Mouse (Mus musculus) gastrocnemius, adult 2 months (tissue): ENCODE measurements around the gene Tcf15. TPM values are rescaled to one million over a fixed set of nuclear protein-coding genes. Genes with fewer than 3 reads are reported as not detected.

Experiments
- DNase-seq: peaks from one replicate; pipeline ENCODE4 v3.0.0; 2022
- H3K27ac ChIP-seq: fragments of 200-600 bp; 2 replicates; pipeline ENCODE4 v1.8.1; 2022; ENCODE audit warnings: mild to moderate bottlenecking
- H3K4me3 ChIP-seq: fragments of 200-600 bp; 2 replicates; pipeline ENCODE4 v1.8.1; 2022; ENCODE audit warnings: mild to moderate bottlenecking, moderate library complexity
- CTCF ChIP-seq: fragments of 200-600 bp; IDR thresholded peaks from 2 replicates; pipeline ENCODE4 v1.8.1; 2022; ENCODE audit warnings: antibody characterized with exemption, mild to moderate bottlenecking, moderate library complexity
- intact Hi-C: fragments of 180-260 bp; cut with DNase I; formaldehyde crosslinking; loops from one replicate; pipeline ENCODE4 v1.15.1; 2025
- total RNA-seq, 2 experiments: library from RNA; stranded (reverse); gene quantifications; 2 replicates each; pipeline ENCODE4 v1.2.3; 2021

Tcf15 gene
- total RNA-seq, 2 experiments from 2014 or later: 14.9 to 22.8 TPM

DNA sequence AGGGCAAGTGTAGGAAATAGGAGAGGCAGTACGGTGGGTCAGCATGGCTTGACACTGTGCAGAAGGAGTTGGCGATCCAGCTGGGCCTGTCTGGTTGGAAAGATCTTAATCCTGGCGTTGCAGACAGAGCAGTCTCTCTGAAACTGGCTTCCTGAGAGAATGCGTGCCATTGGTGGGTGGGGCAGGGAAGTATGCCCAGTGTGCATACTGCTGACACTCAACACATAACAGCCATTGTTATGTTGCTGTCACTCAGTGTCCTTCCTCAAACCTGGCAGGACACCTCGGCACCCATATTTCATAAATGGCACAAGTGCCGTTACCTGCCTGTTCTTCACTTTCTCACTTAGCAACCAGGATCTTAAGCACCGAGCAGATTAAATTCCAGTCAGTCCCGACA lies 10.7 kb upstream of the Tcf15 start:
- DNase-seq: no peak
- no peak overlapping the region for H3K4me3 ChIP-seq
- H3K27ac ChIP-seq: no peak overlapping the region
- TF ChIP-seq CTCF: no peak
- intact Hi-C loops: no loop called here

DNA sequence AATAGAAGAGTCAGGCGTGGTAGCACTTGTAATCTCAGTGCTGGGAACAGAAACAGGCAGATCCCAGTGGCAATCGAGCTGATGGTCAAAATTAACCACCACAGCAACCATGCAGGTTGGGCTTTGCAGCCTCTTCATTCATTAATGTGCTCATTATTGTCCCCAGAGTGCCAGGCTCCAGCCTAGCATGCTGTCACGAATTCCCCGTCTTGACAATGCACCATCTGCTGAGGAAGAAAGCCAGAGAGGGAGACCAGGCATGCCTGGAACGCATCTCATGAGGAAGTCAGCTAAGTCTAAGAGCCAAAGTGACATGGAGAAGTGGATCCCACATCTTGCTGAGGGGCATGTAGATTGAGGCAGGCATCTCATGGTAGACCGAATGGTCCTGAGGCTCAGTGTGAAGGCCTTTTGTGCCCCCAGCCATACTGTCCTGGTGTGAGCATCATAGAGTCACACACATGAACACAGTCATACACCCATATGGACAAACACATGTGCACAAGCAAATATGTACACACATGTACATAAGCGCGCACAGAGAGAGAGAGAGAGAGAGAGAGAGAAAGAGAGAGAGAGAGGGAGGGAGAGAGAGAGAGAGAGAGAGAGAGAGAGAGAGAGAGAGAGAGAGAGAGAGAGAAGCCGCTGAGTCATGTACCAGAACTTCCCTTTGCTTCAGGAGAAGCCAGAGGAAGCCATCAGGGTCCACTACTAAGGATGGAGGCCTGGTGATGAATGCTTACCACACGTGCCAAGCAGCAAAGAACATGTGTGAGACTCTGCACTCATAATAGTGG lies 4.0 kb upstream of the Tcf15 start:
- no peak overlapping the region for H3K4me3 ChIP-seq
- intact Hi-C loops: no loop called here
- no peak for DNase-seq
- no peak for TF ChIP-seq CTCF
- no peak overlapping the region for H3K27ac ChIP-seq

- intact Hi-C loops: loop anchor here (5.0 kb wide), 1 partner anchor 36 kb away; no protein-coding TSS in a partner anchor
- no peak for TF ChIP-seq CTCF
- Histone ChIP-seq H3K4me3 (no peak overlapping the region), H3K27ac (no peak overlapping the region)
- no peak for DNase-seq
Measured at GRCm38 (mm10) chr2:152140941-152141340, 2.4 kb upstream of the Tcf15 start.

DNA sequence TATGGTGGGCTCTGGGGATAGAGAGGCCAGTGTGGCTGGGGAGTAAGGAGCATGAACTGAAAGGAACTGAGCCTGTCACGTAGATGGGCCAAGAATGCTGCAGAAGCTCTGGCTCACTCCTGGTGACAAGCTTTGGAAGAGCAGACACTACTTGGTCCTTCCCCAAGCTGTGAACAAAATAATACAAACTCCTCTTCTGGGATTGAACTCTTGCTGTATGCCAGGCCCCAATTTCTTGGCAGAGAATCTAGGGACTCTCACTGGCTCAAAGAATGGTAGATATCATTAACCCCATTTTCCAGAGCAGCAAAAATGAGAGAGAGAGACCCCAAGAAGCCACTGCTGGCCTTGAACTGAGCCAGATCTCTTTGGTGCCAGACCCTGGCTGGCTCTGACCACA lies 1.9 kb upstream of the Tcf15 start:
- H3K27ac ChIP-seq: peak overlapping the region; percentile 79
- H3K4me3 ChIP-seq: peak overlapping the region; percentile 84
- intact Hi-C loops: loop anchor here (5.0 kb wide), 1 partner anchor 36 kb away; no protein-coding TSS in a partner anchor

GRCm38 (mm10) chr2:152142046-152142445 lies 1.3 kb upstream of the Tcf15 start:
- intact Hi-C loops: loop anchor here (5.0 kb wide), 1 partner anchor 35 kb away; no protein-coding TSS in a partner anchor
- no peak for TF ChIP-seq CTCF
- H3K27ac ChIP-seq: peak overlapping the region; percentile 79
- peak overlapping the region; percentile 84 for H3K4me3 ChIP-seq
- peak; percentile 42 for DNase-seq

More for the DNA sequence above, 1.9 kb upstream of the Tcf15 start:
- TF ChIP-seq CTCF: no peak
- DNase-seq: no peak

DNA sequence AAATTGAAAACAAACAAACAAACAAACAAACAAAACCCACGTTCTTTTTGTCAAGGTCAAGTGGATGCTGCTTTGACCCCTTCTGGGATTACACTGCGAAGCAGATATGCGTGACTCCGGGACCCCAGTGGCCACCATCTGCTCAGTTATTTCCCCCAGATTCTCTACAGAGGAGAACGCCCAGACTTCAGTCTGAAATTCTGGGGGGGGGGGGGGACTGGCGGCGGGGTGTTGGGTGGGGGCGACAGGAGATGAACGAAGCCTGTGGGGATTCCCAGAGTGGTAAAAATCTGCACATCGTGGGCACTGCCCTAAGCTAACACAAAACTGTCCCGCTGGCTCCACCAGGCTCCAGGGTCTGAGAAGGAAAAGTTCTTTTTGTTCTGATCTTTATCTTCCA lies 790 bp upstream of the Tcf15 start:
- no peak for DNase-seq
- no peak for TF ChIP-seq CTCF
- peak overlapping the region; percentile 79 for H3K27ac ChIP-seq
- intact Hi-C loops: loop anchor here (5.0 kb wide), 1 partner anchor 35 kb away; no protein-coding TSS in a partner anchor
- peak overlapping the region; percentile 84 for H3K4me3 ChIP-seq

- Histone ChIP-seq H3K27ac (peak overlapping the region; percentile 89), H3K4me3 (peak overlapping the region; percentile 84)
Measured at GRCm38 (mm10) chr2:152144158-152144450, 743 bp downstream of the Tcf15 start.

DNA sequence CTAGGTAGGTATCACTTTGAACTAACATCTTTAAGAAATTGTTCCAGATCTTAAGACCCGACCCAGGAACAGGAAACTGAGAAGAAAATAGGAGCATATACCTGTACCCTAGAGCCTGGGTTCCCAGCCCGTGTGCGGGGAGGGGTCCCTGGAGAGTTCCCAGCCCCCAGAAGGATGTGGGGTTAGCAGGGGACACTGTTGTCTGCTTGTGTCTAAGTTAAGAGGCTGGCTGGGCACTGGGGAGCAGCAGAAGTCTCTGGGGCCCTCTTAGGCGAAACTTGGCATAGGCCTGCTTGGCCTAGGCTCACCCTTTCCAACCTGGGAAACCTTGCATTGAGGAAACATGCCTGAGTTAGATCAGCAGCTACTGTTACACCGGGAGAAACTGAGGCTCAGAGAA lies 1.1 kb downstream of the Tcf15 start:
- TF ChIP-seq CTCF: no peak
- Histone ChIP-seq H3K4me3 (peak overlapping the region; percentile 84), H3K27ac (peak overlapping the region; percentile 89)
- DNase-seq: no peak
- intact Hi-C loops: loop anchor here (5.0 kb wide), 1 partner anchor 33 kb away; no protein-coding TSS in a partner anchor

More at GRCm38 (mm10) chr2:152144158-152144450, 743 bp downstream of the Tcf15 start:
- TF ChIP-seq CTCF: no peak
- intact Hi-C loops: loop anchor here (5.0 kb wide), 1 partner anchor 33 kb away; no protein-coding TSS in a partner anchor
- DNase-seq: no peak

DNA sequence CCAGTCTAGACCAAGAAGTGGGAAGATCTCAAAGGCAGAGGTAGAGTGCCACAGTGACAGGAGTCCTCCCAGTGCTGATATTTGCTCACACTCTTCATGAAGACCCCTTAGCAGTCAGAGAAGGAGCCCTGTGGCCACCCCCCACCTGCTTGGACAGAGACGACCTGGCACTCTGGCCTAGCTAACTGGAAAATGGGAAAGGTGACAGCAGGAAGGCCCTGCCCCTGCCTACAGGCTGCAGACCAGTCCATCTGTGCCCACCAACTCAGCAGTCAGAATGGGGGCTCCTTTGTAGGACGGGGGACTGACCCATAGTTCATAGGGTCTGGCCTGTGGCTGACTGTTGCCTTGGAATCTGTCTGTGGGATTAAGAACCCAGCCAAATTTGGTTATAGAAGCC lies 2.4 kb downstream of the Tcf15 start:
- peak overlapping the region; percentile 84 for H3K4me3 ChIP-seq
- no peak for TF ChIP-seq CTCF
- no peak for DNase-seq
- H3K27ac ChIP-seq: peak overlapping the region; percentile 89
- intact Hi-C loops: no loop called here

- Histone ChIP-seq H3K4me3 (peak overlapping the region; percentile 84), H3K27ac (peak overlapping the region; percentile 89)
- DNase-seq: peak; percentile 64
- intact Hi-C loops: no loop called here
- TF ChIP-seq CTCF: no peak
Measured at GRCm38 (mm10) chr2:152147079-152147478, 3.7 kb downstream of the Tcf15 start.

GRCm38 (mm10) chr2:152148675-152149074 lies 5.3 kb downstream of the Tcf15 start:
- Histone ChIP-seq H3K4me3 (peak overlapping the region; percentile 84), H3K27ac (peak overlapping the region; percentile 89)
- intact Hi-C loops: no loop called here
- no peak for DNase-seq
- TF ChIP-seq CTCF: no peak

DNA sequence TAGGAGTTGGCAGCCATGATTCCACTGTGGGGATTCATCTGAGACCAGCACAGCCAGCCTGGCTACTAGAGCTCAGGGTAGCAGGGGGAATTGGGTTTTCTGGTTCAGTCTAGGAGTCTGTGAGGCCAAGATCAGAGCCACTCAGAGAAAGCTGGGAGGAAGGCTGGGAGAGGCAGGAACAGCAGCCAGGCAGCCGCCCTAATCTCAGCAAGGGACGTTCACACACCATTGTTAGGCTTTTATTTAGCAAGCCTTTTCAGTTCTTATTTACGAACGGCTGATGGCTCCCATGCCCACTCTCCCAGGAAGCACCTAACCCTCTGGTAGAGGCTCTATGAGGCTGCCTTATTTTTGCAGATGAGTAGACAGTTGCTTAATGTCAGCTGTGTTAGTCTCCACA lies 6.5 kb downstream of the Tcf15 start:
- Histone ChIP-seq H3K4me3 (peak overlapping the region; percentile 84), H3K27ac (peak overlapping the region; percentile 89)
- TF ChIP-seq CTCF: no peak
- intact Hi-C loops: loop anchor here (2.0 kb wide), 1 partner anchor 27 kb away; no protein-coding TSS in a partner anchor
- DNase-seq: no peak

- DNase-seq: peak; percentile 59
- intact Hi-C loops: loop anchor here (2.0 kb wide), 1 partner anchor 26 kb away; no protein-coding TSS in a partner anchor
- Histone ChIP-seq H3K27ac (peak overlapping the region; percentile 89), H3K4me3 (no peak overlapping the region)
- TF ChIP-seq CTCF: no peak
Measured at GRCm38 (mm10) chr2:152150373-152150772, 7.0 kb downstream of the Tcf15 start.
